Mouse (Mus musculus) gastrocnemius, adult 18-20 months (tissue): ENCODE measurements around the gene Cops2. TPM values are rescaled to one million over a fixed set of nuclear protein-coding genes. Genes with fewer than 3 reads are reported as not detected.

Experiments
- DNase-seq: peaks from one replicate; pipeline ENCODE4 v3.0.0; 2021; ENCODE audit warnings: low spot score
- total RNA-seq, 2 experiments: library from RNA; stranded (reverse); gene quantifications; 2 replicates each; pipeline ENCODE4 v1.2.3; 2021

Gene Cops2
- total RNA-seq, 2 experiments from 2014 or later: 104 to 105 TPM

- no peak for DNase-seq
Measured at GRCm38 (mm10) chr2:125829924-125830323, 29.0 kb downstream of the Cops2 start.

DNA sequence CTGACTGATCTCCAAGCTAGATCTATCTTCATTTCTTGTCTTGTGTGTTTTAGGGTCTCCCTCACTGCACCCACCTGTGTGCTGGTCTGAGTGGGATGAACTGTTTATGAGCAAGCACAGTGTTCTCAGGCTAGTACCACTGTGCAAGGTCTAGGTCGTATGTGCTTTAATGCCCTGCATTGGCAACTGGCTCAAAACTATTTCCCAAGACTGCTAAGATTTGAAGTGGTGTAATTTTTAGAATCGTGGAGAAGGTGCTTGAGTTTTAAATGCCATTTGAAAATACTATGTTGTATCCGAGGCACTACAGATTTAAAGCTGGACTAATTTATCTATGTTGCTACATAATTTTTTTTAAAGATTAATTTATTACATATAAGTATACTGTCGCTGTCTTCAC, 31.0 kb downstream of the Cops2 start:
- DNase-seq: no peak

- no peak for DNase-seq
Measured at GRCm38 (mm10) chr2:125826201-125826600, 32.7 kb downstream of the Cops2 start.

DNA sequence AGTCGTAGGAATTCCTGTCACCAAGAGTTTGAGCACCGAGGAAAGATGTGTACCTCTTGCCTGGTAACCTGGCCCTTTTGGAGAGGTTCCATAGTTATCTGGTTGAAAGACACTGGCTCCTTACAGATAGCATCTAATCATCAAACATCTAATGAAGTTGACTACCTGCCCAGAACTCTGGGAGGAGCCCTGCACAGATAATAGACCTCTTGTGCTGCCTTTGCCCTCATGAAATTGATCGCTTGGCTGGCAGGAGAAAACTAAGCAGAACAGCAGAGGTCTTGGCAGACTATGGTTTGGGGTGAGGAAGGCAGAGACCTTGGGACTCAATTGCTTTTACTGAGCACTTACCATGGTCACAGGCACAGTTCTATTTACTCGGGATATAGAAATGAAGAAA, 38.5 kb downstream of the Cops2 start:
- no peak for DNase-seq

DNA sequence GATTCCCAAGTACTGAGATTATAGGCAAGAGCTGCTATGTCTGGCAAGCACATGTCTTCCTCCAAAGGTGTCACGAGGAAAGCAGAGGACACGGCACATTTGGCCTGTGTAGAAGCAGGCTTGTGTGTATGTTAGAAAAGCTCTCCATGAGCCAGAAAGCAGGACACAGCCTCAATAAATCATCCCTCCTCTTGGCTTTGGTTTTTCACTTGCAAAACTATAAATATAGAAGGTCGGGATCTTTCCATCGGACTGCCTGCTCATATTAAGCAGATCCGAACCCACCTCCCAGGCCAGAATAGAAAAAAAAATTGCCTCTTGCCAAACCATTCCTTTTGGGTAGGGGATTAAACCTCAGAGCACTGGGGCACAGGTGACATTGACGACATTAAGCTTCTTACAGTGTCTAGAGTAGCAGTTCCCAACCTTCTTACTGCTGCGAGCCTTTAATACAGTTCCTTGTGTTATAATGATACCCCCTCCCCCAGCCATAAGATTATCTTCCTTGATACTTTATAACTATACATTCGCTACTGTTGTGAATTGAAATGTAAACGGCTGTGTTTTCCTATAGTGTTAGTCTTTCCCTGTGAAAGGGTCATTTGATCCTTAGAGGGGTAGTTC, 44.9 kb downstream of the Cops2 start:
- DNase-seq: no peak

DNA sequence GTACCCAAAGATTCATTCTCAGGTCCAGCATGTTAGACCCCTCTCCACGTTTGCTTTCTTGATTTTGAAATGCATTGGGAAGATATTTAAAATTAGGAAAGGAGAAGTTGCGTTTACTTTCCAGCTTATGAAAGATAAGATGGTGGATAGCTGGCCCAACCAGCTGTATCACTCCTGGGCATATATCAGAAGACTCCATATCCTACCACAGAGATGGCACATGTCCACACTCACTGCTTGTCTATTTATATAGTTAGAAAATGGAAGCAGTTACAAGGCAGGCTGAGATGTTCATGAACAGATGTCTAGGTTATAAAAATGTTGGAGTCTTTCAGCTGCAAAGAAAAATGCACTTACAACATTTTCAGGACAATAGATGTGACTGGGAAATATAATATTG, 47.6 kb downstream of the Cops2 start:
- DNase-seq: no peak

DNA sequence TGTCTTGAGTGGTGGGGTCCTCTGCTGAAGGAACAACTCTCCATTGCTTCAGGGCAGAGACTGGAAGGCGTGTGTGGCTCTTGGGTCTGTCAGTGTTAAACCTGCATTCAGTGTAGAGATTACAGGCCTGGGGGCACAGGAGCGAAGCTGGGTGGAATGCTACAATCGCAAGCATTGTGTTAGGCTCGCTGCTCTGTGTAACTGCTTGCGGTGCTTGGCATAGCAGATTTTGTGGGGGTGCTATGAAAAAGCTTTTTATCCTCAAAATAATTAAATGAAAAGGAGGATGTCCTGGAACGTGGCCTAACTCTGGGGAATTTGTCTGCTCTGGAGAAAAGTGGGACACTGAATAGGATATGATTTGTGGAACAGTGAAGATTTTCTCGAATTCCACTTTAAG, 49.4 kb downstream of the Cops2 start:
- no peak for DNase-seq

- no peak for DNase-seq
Measured at GRCm38 (mm10) chr2:125805826-125806225, 53.1 kb downstream of the Cops2 start.

- no peak for DNase-seq
Measured at GRCm38 (mm10) chr2:125801947-125802346, 57.0 kb downstream of the Cops2 start.

GRCm38 (mm10) chr2:125801038-125801437, 57.9 kb downstream of the Cops2 start:
- DNase-seq: no peak

GRCm38 (mm10) chr2:125800428-125800827, 58.5 kb downstream of the Cops2 start:
- DNase-seq: no peak

- DNase-seq: no peak
Measured at GRCm38 (mm10) chr2:125797872-125798271, 61.1 kb downstream of the Cops2 start.

- no peak for DNase-seq
Measured at GRCm38 (mm10) chr2:125795118-125795517, 63.8 kb downstream of the Cops2 start.

DNA sequence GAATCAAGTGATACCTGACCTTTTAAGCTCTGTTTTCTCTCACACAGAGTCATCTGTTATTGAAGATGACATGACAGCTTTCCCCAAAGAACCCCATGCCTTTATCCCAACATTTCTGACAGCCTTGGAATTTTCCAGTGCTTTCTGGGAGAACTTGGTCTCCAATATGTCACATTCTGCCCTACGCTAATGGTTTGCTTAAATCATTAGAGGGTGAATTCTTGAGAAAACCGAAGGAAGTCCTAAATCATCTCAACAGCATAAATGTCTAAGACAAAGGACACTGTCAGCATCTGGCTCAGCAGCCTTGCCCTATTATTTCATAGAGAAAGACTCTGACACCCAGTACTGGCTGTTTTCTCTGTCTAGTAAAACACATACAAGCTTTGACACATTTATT, 64.8 kb downstream of the Cops2 start:
- DNase-seq: no peak

DNA sequence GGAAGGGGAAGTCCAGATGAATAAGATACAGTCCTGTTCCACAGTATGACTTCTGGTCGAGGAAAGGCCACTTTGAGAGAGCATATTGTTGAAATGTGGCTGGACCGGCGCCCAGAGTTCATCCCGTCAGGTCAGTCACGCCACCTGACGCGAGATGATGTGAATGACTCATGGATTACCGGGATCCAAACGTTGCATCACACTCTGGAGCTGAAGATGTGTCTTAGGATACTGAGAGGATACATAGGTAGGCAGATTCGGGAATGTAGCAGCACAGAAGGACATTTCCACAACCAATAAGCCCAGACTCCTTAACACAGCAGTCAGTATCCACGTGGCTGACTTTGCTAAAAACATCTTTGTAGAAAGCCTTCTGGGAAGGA, 66.1 kb downstream of the Cops2 start:
- DNase-seq: no peak

DNA sequence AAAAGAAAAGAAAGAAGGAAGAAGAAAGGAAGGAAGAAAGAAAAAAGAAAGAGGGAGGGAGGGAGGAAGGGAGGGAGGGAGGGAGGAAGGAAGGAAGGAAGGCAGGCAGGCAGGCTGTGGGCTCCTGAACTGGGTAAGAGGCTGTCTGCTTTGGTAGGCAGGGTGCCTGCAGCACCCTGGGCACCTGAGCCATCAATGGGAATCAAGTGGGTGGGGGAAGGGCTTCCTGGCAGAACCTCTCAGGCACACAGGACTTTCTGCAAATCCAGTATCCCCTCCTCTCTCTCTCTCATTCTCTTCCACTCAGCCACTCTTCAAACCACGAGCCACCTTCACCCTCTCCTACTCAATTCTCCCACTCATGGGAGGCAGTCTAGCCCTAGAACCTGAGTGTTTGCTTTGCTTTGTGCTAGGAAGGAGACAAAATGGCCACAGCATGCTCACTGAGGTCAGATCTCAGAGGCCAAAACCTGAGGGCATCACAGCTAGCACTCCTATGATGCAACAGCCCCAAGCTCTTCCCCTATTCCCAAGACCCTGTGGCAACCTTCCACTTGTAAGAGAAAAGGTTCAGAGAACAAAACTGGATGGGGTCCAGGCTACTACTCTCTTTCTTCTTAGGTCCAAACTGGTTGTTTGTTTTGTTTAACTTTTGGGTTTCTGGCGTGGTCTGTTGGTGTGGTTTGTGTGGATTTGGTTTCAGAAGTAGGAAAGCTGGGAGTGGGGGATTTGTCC, 66.6 kb downstream of the Cops2 start:
- DNase-seq: no peak

DNA sequence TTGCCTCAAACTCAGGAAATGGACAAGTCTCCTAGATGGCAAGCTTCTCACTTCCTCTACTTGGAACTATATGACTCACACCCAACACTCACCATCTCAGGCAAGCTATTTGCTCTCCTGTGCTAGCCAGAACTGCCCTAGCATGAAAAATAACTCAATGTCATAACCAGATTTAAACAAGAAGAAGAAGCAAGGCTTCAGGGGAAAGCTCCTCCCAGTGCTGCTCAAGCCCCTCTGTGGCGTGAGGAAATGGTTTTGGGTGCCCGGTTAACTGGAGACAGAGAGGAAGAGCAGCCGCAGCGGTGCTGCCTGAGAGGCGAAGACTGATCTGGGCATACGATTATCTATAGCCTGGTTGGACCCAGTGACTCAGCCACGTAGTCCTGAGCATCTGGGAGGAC, 67.5 kb downstream of the Cops2 start:
- DNase-seq: no peak

DNA sequence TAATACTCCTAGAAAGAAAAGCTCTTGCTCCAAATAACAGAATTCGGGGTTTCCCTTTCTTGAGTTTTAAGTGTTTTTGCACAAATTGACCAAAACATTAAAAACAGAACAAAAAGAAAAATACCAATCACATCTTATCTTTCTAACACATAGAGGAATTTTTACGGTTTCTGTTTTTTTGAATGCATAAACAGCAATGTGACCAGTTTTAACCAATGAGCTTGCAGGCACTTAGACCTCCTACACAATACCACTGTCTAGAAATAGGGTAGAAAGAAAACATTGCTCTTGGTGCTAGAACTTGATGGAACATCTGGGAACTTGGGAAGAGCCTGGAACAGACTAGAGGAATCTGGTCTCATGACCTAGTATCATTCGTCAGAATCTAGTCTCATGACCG, 68.7 kb downstream of the Cops2 start:
- no peak for DNase-seq

- no peak for DNase-seq
Measured at GRCm38 (mm10) chr2:125789265-125789664, 69.7 kb downstream of the Cops2 start.

DNA sequence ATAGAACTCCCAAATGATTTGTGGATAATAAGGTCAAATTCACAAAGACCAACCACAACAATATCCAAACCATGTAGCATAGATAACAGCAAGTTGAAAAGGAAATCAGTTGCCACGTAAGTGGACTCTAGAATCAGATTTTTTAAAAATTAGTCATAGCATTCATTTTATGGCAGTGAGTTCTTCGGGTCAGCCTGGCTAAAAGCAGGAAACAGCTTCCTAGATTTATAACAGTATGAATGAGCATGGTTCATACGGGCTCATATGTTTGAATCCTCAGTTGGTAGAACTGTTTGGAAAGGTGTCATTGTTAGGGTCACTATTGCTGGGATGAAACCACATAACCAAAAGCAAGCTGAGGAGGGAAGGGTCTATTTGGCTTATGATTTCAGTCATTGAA, 70.2 kb downstream of the Cops2 start:
- no peak for DNase-seq

DNA sequence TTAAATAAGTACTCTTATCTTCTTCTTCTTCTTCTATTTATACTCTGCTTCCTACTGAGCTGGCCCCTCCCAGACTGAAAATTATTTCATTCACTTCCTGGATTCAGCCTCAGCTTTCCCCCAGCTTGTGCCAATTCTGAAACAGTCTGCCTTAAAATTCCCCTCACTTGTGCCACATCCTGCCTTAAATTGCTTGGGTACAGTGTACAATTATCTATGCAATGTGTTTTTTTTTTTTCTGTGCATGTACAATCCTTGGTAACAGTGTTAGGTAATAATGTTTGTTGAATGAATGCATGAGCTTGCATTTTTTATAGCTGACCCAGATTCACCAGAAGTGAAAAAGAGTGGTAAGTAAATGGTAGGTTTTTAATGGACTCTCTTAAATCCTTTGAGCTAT, 70.6 kb downstream of the Cops2 start:
- DNase-seq: no peak

DNA sequence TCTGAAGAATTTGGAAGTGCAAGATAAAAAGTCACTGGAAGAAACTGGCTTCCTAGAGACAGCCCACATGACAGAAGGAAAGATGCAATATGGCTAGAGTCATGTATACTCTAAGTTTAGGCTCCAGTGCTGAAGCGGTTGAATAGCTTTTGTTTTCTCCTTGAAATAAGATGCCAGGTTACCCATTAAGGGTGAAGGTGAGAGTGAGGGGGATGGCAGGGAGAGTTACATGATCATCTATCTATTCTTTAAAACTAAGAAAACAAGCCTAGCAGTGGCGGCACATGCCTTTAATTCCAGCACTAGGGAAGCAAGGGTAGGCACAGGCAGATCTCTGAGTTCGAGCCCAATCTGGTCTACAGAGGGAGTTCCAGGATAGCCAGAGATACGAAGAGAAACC, 73.9 kb downstream of the Cops2 start:
- no peak for DNase-seq

DNA sequence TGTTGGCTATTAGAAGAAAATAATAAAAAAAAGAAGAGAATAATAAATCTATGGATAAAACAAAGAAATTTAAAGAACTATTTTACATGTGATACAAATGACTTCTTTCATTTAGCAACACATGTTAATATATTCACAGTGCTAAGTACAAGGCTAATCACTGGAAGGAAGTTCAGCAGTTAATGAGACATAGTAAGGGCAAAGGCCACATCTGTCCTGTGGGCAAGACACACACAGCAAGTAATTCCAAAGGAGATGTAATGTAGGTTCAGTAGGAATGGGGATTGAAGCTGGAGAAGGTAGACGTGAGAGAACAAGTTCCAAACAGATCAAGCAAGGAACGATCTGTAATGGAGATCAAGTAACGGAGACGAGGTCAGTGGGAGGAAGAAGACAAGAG, 74.5 kb downstream of the Cops2 start:
- no peak for DNase-seq

- no peak for DNase-seq
Measured at GRCm38 (mm10) chr2:125783868-125784267, 75.1 kb downstream of the Cops2 start.
